Mouse (Mus musculus) thymus, adult 18-20 months (tissue): Measurements from ENCODE around the gene Mst1.

Source experiments
- DNase-seq, 2 experiments: peaks; one replicate each; pipeline ENCODE4 v3.0.0; 2022; ENCODE audit warnings: mixed read lengths in 2 of 2

Gene Mst1

DNA sequence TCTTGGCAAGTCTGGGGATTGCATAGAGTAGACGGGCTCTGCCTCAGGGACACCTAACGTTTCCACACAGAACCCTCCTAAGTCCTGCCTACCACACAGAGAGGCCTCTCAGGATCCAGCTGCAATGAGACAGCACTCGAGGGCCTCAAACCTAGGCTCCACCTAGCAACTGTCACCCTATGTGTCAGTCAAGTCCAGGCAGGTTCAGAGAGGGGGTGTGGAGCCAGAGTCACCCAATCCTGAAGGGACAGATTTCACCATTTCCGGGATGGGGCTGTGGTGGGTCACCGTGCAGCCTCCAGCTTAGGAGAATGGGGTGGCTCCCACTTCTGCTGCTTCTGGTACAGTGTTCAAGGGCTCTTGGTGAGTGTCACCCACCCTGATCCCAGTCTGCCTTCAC is at the start of gene Mst1:
Gene Mst1 (plus strand): TSS at position 269 of the 400 bp plus-strand sequence.
- no peak for DNase-seq

DNA sequence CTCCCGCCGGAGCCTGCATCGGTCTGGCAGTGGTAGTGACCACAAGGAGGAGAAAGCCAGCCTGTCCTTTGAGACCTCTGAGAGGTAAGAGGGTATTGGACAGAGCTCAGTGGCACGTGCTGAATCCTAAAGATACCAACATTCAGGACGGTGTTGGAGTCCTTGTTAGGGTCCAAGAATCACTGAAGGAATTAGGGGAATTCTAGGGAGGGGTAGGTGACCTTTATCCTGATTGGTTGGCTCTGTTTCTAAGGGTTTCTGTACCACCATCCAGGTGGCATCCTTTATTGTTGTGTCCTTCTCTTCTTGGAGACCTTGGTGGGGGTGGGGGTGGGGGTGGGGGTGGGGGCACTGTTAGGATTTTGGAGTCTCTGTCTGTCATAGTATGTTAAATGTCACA is 48.1 kb upstream of the Mst1 start:
- no peak for DNase-seq

DNA sequence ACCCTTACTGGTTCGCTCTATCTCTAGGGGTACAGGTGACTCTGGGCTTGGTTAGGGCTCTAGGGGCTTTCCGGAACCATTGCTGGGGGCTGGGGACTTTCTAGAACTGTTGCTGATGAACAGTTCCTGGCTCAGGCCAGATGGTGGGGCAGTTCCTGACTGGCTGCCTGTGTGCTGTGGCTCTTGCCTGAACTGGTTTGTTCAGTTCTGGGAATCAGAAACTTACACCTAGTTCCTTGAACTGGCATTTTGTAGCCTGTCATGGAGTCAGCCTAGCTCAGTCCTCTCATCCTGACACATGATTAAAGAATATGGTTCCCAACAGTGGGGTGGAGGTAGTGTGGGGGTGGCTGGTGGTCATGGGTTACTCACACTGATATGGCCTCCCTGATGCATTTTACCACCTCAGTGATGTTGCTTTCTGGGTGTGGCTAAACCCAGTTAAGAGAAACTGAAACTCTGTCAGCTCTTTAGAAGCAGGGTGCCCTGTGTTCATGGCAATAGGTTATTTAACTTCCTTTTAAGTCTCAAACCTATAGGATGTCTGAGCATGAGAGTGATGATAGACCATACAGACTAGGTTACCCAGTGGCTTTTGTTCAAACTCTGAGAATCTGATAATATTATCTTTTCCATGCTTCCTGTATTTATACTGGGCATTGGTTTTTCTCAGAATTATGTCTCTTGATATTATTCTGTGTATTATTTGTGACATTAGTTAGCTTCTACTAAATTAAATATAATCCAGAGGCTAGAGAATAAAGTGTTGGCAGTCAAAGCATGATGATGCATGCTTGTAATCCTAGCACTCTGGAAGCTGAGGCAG is 44.7 kb upstream of the Mst1 start:
- no peak for DNase-seq

DNA sequence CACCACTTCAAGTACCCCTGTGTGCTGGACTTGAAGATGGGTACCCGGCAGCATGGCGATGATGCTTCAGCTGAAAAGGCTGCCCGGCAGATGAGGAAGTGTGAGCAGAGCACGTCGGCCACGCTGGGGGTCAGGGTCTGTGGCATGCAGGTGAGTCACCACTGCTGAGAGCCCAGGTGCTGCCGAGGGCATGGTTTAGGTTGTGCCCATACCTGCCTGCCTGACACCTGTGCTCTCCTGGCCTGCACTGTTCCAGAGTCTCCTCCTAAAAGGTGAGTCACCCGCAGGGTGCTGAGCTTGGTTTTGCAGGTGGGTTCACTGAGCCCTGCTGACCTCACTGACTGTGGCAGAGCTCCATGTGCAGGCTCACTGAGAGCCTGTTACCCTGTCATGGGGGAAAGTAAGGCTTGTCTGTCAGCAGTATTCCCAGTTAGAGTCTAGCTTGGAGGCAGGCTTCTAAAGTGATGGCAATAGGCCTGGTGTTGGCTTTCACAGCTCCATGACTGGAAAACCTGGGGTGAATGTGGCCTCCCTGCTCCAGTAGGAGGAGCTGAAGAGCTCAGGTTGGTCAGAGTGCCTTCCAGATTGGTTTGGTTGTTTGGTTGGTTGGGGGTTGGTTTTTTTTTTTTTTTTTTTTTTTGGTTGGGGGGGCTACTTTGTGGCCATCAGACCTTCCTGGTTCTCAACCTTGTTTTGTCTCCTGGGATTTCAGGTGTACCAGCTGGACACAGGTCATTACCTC is 35.3 kb upstream of the Mst1 start:
- DNase-seq: no peak

DNA sequence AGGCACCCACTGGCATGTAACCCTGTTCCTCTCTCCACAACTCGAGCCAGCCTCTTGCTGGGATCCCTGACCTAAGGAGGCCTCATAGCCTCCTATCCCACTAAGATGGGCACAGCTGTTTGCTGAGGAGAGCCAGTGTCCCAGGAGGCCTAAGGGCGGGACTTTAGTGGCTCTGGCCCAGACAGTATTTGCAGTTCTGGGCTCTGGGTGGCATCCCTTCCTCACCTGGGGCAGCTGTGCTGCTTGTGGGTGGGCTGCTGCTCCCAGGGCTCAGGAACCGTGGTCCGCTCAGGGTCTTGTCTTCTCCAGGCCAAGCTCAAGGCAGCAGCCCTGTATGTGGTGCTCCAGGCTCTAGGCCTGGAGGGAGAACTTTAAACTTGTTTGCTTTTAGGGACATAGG is 33.7 kb upstream of the Mst1 start:
- DNase-seq: no peak

DNA sequence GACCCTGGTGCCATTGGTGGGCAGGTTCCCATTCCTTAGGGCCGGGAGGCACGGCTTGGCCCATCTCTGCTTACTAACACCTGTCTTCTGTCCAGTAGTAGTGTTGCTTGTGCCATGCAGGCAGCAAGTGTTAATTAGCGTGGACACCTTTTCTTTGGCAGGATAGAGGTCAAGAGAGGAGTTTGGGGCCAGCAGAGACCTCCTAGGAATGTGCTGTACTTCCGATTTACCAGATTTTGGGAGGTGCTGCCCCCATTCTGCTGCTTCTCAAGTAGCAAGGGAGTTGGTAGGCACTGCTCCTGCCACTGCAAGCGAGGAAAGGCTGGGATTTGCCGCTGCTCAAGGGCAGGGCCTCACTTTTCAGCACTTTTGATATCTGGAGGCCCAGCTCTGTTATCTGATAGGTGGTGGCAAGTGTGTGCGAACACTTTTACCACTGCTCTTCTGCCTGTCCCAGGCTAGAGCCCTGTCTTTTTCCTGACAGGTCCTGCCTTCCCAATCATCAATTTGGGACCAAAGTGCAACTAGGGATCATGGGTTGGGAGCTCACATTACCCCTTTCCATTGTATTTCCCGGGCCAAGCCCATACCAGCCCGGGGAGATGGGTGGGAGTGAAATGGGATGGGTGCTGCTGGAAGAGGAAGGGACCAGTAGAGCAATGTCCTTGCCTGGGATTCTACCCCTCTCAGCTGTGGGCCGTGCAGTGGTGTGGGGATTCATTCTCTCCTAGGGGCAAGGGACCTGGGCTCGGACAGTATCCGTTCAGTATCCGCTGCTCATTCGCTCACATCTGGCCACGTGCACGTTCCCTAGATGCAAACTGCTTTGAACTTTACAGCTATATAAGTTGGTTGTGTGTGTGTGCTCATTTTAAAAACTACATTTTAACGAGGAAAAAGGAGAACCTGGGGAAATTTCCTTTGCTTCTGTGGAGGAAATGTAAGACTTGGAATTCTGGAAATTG is 32.4 kb upstream of the Mst1 start:
- DNase-seq: no peak

DNA sequence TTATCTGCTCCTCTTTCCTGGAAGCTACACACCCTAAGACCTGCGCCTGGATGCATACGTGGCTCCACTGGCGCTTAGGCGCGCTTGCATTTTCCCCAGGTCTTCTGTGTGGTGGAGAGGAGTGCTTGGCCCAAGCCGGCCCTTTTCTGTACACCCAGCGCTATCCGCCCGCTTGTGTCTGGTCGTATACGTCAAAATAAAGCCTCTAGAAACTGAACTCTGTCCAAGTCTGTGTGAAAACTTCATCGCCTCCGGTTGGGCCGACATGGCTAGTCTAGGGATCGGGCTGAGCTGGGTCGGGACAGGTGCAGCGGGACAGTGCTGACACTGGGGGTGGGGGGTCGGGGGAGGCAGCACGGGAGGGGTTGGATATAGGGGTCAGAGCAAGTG is 31.7 kb upstream of the Mst1 start:
- DNase-seq: no peak

DNA sequence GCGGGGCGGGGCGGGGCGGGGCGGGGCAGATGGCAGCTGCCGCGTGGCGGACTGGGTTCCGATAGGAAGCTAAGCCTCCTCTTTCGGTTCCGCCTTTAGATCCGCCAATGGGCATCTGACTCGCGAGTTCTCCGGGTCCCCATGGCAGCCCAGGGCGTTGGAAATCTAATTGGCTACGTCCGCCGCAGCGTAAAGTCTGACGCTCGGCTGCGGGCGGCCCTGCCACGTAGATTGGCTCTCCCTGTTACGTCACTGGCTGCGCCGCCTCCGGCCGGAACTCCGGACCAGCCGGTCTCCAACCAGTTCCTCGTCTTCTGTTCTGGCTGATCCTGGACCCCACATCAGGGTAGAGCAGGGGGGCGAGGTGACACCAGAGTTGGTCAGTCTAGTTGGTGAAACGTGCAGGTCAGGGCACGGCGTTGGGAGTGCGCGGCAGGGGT is 31.2 kb upstream of the Mst1 start, which contains the start of gene Gmppb:
Gene Gmppb (plus strand): TSS at position 227 of the 440 bp plus-strand sequence.
- peak; percentile 92 to 95 for DNase-seq

DNA sequence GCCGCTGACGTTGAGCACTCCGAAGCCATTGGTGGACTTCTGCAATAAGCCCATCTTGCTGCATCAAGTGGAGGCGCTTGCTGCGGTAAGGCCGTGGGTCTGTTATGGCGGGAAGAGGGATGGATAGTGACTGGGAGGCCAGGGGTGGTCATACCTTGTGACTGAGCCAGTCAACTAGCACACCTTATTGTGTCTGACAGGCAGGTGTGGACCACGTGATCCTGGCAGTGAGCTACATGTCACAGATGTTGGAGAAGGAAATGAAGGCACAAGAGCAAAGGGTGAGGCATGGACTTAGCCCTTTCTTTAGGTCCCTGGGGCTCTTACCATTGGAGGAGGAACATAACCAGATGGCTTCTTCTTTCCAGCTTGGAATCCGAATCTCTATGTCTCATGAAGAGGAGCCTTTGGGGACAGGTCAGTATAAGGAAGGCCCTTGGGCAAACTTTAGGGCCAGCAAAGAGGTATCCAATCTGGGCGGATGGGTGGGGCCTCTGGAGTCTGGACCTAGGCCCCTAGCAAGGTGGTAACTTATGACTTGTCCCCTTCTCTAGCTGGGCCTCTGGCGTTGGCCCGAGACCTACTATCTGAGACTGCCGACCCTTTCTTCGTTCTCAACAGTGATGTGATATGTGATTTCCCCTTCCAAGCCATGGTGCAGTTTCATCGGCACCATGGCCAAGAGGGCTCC is 30.5 kb upstream of the Mst1 start:
- no peak for DNase-seq

DNA sequence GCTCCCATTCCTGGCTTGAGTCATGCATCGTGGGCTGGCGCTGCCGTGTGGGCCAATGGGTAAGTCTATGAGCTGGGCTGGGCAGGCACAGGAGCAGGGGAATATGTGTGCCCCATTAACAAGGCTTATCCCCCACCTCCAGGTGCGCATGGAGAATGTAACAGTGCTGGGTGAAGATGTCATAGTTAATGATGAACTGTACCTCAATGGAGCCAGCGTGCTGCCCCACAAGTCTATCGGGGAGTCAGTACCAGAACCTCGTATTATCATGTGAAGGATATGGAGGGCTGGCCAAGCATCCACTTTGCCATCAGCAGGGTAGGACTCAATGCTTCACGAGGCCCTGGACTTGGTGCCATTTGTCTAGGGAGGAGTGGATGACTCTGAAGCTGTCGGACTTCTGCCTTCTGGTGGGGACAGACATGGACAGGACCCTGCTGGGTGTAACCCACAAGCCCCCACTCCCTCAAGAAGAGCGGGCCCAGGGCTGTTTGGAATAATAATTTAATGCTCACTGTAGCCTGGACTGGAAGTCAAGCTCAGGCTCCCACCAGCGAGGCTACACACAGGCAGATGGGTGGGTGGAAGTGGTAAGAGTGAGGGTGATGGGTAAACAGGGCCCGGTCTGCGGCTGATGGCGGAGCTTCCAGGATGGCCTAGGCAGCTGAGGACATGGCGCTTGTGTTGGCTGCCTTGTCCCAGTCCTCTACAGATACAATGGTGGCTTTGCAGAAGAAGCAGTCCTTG is 28.9 kb upstream of the Mst1 start:
- DNase-seq: no peak

DNA sequence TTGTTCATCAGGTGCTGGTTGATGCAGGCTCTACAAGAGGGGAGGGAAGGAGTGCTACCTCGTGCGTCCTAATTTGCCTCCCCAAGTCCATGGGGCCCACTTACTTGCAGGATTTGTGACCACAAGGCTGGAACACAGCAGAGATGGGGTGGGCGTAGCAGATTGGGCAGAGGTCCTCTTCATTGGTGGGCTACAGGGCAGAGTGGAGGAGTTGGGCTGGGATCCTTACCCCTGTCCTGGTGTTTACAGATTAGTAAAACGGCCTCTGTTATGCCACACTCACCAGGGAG is 28.4 kb upstream of the Mst1 start:
- no peak for DNase-seq

DNA sequence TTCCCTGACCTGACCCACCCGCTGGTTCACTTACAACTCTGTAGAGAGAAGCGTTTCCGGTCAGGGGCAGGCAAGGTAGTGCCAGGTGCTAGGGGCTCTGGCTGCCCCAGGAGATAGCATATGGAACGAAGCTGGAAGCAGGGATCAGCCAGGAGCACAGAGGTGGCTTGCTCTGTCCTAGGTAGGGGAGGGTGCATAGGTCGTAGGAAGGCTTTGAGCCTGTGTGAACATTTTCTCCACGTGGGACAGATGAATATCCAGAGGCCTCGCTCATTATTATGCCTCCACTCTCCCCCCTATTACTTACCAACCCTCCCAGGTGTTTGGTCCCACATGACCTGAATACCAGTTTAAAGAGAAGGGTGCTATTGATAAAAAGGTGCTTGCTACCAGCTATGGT is 27.8 kb upstream of the Mst1 start:
- DNase-seq: no peak

DNA sequence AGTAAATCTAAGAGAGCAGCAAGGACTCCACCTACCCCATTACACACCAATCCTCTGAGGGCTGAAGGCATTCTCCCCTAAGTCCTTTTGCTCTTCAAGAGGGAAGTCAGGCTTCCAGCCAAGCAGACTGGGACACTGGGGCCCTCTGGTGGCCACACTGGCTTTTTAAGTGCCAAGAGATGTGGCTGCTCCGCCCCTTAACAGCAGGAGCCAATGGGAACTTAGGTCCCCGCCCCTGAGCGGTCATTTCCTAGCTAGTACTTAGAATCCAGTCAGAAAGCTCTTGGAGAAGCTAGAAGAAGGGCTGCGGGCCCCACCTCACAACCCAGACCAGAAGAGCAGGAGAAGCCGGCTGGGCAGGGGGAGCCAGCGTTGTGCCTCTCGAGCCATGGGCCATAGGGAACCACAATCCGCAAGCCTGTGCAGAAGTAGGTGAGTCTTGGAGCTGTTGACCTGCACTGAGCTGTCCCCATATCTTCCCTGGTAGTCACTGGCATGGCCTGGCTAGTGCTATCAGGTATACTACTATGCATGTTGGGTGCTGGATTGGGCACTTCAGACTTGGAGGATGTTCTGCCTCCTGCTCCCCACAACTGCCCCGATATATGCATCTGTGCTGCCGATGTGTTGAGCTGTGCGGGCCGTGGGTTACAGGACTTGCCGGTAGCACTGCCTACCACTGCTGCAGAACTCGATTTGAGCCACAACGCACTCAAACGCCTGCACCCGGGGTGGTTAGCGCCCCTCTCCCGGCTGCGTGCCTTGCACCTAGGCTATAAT is 27.2 kb upstream of the Mst1 start, which contains the start of gene Amigo3:
Gene Amigo3 (plus strand): TSS at position 275 of the 780 bp plus-strand sequence.
- peak; percentile 87 to 90 for DNase-seq

DNA sequence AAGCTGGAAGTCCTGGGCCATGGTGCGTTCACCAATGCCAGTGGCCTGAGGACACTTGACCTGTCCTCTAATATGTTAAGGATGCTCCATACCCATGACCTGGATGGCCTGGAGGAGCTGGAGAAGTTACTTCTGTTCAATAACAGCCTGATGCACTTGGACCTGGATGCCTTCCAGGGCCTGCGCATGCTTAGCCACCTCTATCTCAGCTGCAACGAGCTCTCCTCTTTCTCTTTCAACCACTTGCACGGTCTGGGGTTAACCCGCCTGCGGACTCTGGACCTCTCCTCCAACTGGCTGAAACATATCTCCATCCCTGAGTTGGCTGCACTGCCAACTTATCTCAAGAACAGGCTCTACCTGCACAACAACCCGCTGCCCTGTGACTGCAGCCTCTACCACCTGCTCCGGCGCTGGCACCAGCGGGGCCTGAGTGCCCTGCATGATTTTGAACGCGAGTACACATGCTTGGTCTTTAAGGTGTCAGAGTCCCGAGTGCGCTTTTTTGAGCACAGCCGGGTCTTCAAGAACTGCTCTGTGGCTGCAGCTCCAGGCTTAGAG is 26.5 kb upstream of the Mst1 start:
- no peak for DNase-seq

DNA sequence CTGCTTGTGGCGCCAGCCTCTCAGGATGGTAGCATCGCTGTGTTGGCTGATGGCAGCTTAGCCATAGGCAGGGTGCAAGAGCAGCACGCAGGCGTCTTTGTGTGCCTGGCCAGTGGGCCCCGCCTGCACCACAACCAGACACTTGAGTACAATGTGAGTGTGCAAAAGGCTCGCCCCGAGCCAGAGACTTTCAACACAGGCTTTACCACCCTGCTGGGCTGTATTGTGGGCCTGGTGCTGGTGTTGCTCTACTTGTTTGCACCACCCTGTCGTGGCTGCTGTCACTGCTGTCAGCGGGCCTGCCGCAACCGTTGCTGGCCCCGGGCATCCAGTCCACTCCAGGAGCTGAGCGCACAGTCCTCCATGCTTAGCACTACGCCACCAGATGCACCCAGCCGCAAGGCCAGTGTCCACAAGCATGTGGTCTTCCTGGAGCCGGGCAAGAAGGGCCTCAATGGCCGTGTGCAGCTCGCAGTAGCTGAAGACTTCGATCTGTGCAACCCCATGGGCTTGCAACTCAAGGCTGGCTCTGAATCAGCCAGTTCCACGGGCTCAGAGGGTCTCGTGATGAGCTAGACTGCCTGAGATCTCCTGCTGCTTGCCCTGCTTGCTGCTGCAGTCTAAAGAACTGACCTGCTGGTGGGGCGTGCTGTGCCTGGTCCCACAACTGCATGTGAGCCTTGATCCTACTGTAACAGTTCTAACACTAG is 25.8 kb upstream of the Mst1 start:
- DNase-seq: no peak

DNA sequence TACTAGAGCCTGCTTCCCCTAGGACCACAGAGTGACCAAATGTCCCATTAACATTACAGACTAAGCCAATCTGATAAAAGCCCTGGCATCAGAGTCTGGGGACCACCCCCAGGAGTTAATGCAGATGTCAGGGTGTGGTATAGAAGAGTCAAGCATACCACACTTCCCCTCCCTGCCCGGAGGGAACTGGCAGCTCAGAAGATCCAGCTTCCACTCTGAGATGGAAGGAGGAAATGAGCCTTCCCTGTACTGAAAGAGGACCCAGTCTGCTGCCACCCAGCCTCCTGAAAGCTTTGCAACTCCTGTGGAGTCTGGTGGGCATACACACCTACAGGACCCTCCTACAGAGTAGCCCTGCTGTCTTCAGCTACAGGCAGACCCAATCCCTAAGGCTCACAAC is 25.2 kb upstream of the Mst1 start:
- DNase-seq: no peak

DNA sequence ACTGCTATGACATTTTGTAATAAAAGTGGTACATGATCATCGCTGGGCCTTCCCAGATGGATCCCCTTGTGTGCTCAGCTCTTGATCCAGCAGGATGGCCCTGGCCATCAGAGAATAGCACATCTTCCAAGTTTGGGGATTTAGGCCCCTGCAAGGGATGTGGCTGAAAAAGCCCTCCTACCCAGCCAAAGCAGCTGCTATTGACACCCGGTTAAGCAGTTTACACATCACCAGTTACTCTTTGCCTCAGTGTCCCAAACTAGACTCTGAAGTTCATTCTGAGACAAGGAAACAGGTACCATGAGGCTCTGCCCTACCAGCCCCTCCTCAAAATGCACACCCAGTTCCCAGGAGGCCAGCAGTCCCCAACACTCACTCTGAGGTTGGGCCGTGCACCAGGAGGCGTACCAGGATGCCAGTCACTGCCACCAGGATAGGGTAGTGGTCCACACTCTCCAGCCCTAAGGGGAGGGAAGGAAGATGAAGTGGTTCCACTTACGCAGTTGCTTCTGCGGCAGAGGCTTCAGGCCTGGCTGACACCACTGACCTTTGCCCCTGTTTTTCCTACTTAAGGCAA is 24.5 kb upstream of the Mst1 start:
- no peak for DNase-seq

DNA sequence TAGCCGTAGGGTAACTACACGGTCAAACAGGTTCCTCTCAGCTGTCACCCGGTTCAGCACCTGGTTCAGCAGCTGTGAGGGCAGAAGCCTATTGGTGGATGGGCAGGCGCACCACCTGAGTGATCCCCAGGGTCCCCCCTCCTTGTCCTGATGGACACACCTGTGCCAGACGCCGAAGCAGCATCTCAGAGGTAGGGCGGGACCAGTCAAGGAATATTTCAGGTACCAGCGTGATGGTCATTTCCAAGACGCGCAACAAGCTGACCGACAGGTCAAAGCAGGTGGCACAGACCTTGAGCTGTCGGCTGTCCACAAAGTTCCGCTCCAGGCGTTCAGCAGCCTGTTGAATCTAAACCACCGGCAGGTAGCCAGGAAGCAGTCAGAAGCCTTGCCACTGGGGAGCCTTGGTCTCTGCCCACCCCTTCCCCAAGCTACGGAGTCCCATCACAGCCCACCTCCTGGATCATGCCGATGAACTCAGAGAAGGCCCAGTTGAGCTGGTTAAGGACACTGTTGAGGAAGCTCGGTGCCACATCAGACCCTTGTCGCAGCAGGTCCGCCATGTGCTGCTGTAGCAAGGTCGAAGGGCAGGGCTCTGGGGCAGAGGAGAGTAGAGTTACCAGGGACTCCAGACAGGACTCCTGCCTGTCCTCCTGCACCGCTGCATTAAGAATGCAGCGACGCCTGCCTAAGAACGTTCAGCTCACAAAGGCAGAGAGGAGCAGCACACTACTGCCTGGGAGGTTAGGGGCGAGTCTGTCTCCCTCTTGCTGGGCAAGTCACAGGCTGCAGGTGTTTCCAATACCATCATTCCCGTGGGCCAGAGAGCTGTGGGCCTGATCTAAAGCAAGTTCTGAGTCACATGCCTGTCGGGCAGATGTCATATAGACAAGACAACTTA is 23.6 kb upstream of the Mst1 start:
- DNase-seq: no peak

DNA sequence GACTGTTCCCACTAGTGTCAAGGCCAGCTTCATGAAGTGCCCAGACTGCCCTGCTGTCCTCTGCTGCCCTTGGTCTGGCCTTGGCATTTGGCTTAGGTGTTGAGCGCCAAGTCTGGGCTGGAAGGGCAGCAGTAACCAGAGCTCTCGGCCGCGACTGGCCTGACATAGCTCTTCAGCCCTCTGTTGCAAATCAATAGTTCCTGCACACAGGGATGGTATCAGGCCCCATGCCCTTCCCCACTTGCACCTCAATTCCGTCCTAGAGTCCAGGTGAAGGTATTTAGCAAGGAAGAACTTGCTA is 23.0 kb upstream of the Mst1 start:
- DNase-seq: no peak
